Mouse (Mus musculus): ENCODE measurements around the gene Carhsp1.

The Carhsp1 gene

GRCm38 (mm10) chr16:8639466-8640191 lies 32.3 kb downstream of the Carhsp1 start:
- DNase-seq (ENCODE audit: extremely low spot score, low read depth, low spot score) = no peak

DNA sequence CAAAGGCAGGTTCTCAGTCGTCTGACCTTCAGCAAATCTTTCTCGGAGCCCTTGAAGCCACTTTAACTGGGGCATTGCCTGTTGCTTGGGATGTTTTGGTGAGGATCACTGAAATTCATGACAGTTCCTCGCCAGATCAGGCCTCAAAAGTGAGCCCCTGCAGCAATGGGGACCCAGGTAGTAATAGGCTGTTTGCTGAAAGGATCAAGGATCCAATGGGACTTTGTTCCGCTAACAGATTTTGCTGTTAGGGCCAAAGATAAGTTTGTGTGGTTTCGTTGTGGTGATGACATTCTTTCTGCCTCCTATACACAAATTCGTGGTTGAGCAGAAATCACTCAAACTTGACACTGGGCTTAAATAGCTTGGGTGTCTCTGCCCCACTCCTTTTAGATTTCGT lies 33.8 kb downstream of the Carhsp1 start:
- DNase-seq (ENCODE audit: extremely low spot score, low read depth, low spot score) = no peak

GRCm38 (mm10) chr16:8637217-8638051 lies 34.5 kb downstream of the Carhsp1 start, which contains the start of the genes Pmm2 and Tmem186:
Gene Pmm2, plus strand, starts transcription at chr16:8637674.
Gene Tmem186, minus strand, starts transcription at chr16:8637712.
- peak; percentile 61 for DNase-seq (ENCODE audit: extremely low spot score, low read depth, low spot score)

DNA sequence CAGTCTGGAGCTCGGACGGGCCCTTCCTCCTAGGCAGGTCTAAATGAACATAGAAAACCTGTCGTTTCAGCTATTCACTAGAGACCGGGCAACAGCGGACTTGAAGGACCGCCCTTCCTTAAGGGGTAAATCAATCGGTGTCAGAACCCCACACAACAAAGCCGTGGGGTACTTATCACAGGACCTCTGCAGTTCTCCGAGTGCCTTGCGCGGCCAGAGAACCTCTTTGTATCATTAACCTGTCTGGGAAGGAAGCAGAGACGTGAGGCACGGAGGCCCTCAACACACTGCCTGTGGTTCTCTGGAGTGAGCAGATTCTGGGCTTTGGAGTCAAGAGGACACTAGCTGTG lies 35.1 kb downstream of the Carhsp1 start:
- no peak for DNase-seq (ENCODE audit: extremely low spot score, low read depth, low spot score)

GRCm38 (mm10) chr16:8631428-8631827 lies 40.5 kb downstream of the Carhsp1 start:
- no peak for DNase-seq (ENCODE audit: extremely low spot score, low read depth, low spot score)

- DNase-seq (ENCODE audit: extremely low spot score, low read depth, low spot score) = no peak
Observed at GRCm38 (mm10) chr16:8630419-8630818, 41.5 kb downstream of the Carhsp1 start.

GRCm38 (mm10) chr16:8620315-8621115 lies 51.4 kb downstream of the Carhsp1 start:
- DNase-seq (ENCODE audit: extremely low spot score, low read depth, low spot score) = no peak

DNA sequence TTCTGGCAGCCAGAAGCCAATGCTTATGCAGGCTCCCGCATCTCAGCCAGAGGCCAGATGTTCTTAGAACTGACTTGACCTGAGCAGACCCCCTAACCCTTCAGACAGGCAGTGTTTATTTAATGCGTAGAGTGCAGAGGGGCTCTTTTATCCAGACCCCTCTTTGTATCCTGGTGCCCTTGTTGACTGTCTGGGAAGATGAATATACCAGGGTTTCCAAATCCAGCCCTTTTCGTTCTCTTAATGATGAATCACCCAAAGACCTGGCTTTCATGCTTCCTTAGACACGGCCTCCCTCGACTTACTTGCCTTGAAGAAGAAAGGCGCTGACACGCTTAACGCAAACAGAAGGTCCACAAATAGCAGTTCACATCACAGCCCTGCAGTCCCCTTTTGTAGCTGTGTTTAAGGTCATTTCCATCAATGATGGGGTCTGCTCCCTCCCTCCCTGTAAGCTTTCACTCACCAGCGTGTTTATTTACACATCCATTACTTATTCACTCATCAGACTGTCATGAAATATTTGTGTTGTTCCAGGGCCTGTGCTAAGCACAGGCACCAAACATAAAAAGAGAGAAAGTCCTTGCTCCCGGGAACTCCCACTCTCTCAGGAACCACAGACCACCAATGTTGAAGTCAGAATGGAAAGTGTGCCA lies 52.2 kb downstream of the Carhsp1 start:
- DNase-seq (ENCODE audit: extremely low spot score, low read depth, low spot score) = no peak

GRCm38 (mm10) chr16:8613447-8613846 lies 58.5 kb downstream of the Carhsp1 start:
- DNase-seq (ENCODE audit: extremely low spot score, low read depth, low spot score) = no peak

- no peak for DNase-seq (ENCODE audit: extremely low spot score, low read depth, low spot score)
Observed at GRCm38 (mm10) chr16:8613039-8613438, 58.9 kb downstream of the Carhsp1 start.

- no peak for DNase-seq (ENCODE audit: extremely low spot score, low read depth, low spot score)
Observed at GRCm38 (mm10) chr16:8612214-8613005, 59.5 kb downstream of the Carhsp1 start.

DNA sequence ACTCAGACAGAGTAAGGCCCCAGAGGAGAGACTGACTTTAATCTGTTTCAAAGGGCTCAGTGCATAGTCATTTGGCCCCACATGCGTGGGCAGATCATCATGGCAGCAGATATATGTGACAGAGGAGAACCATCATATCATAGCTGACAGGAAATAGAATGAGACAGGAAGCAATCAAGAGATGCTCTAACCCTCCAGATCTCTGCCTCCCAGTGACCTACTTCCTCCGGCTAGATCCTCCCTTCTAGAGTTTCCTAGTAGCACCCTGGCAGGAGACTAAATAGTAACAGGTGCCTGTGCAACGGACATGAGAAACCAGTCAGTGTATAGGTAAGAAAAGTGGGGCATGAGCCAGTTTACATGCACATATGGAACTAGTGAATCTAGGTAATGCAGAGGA lies 61.6 kb downstream of the Carhsp1 start:
- DNase-seq (ENCODE audit: extremely low spot score, low read depth, low spot score) = no peak

Measured in hindlimb bud, embryonic 11.5 days (tissue).